Mouse (Mus musculus) cerebellum, adult 9-10 months (tissue): ENCODE data around the gene Gm37240.
A peak's percentile ranks its signal among the peaks of the same experiment; 100 is the strongest.

ENCODE experiments used
- DNase-seq: peaks from one replicate; pipeline ENCODE4 v3.0.0; 2022

Gene Gm37240

GRCm38 (mm10) chr3:84985121-84985625 is 902.1 kb downstream of the Gm37240 start:
- DNase-seq: no peak

- no peak for DNase-seq
Observed at GRCm38 (mm10) chr3:84982688-84983087, 904.6 kb downstream of the Gm37240 start.

DNA sequence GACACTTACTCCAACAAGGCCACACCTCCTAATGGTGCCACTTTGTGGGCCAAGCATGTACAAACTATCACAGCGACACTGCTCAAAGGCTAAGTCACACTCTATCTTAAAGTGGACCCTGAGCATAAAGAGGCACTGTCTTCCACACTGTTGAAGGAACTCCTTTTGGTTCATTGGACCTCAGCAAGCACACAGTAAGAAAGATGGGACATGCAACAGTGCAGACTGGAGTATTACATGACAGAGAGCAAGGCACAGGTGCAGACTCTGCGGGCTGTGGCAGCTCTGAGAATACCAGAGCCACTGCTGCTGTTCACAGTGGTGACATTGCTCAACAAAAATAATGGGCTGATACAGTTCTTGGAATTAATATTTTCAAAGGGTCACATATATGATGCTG is 907.2 kb downstream of the Gm37240 start:
- no peak for DNase-seq

DNA sequence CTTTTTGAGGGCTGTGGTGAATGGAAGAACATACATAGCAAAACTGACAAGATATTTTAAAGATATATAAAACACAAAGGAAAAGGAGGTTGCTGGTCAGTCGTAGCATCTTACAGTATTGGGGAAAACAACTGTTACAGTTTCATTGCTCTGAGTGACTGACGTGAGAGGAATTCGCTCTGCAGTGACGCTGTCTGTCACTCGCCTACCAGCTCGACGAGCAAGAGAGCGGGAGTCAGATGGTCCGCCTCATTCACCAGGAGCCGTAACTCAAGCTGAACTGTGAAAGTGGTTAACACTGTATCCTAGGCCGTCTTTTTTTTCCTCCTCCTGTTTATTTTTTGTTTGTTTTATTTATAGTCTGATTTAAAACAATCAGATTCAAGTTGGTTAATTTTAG is 908.6 kb downstream of the Gm37240 start:
- no peak for DNase-seq

- no peak for DNase-seq
Observed at GRCm38 (mm10) chr3:84974193-84974592, 913.1 kb downstream of the Gm37240 start.

DNA sequence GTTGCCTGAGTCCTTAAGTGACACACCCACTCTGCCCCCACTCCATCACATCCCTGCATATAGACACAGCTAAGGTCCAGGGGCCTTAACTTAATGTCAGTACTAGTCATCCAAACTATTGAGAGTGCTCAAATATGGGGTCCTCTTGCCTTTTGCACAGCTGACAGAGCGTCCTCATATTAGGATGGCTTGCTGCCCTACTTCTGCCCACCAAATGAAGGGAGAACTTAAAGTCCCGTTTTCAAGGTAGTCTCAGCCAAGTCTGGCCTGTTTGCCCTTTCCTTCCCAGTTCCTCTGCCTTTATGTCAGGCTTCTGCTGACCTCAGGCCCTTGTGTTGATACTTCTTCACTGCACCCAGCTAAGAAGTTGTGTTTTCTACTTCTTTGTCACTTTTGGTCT is 914.4 kb downstream of the Gm37240 start:
- no peak for DNase-seq

- DNase-seq: no peak
Observed at GRCm38 (mm10) chr3:84971561-84971960, 915.8 kb downstream of the Gm37240 start.

- DNase-seq: no peak
Observed at GRCm38 (mm10) chr3:84967364-84967763, 920.0 kb downstream of the Gm37240 start.

- no peak for DNase-seq
Observed at GRCm38 (mm10) chr3:84965156-84965555, 922.2 kb downstream of the Gm37240 start.

DNA sequence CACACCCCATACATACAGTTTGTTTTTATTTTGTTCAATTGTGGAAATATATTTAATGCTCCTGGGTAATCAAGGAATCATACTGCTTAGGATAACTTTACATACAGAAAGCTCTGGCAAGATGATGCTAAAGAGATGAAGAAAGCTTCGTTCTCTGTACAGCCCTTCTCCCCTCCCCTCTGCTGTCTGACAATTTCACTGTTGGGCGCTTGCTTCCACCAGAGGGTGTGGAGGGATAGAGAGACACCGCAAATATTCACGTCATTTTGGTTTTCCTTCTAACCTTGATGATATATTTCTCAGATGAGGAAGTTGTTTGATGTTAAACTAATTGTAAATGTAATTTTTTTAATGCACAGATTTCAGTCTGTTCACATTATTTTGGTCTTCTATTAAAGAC is 931.5 kb downstream of the Gm37240 start:
- peak; percentile 61 for DNase-seq

DNA sequence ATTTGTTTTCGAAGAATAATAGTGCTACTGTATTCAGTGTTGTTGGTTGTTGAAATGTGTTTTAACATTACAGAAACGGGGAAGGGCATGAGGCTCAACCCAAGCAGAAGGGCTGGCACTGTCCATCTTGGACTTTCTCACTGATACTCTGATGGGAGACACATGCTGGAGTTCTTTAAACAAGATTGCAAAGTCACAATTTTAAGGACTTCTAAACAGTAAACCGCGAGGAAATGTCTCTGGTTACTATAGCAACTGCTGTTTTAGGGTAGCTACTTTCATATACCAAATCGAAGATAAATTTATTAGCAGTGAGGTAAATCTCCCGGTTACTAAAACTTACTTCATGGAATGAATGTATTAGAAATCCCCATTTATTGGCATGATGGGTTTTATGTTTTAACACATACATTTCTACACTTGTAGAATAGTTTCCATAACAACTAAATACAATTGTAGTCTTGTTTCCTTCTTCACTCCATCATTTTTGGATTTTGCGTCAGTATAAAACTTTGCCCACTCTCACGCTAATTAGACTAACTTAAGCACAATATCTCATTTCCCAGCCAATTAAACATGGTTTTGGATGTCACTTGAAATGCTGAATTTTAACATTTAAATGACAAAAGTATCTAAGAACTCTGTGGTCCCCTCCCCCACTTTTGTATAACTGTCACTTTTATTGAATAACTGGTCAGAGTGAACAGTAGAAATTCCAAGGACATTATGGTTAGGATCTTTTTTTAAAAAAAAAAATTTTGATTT is 932.1 kb downstream of the Gm37240 start:
- DNase-seq: no peak

DNA sequence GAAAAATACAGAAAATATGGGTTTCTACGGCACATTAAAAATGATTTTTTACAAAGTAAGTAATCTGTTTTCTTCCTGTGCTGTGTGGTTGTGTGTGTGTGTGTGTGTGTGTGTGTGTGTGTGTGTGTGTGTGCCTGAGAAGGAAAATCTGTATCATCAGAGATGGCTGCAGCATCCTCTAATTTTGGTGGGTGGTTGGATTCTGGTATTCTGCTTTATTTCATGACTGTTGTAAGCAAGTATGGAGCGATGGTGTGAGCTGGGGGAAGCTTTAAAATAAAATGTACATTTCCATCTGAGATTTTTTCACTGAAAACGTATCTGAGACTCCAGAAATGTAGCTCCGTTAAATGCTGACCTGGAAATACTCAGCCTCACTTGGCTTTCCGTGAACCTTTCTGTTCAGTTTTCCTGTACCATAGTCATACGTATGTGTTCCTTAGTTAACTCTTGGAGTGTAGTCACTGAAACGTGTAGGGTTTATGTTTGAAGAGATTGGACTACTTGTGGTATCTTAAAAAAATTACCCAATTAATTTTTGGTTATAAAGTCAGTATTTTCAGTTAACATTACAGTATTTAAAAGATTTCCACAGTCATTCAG is 934.6 kb downstream of the Gm37240 start:
- peak; percentile 60 for DNase-seq

- peak; percentile 92 for DNase-seq
Observed at GRCm38 (mm10) chr3:84952135-84952534, 935.2 kb downstream of the Gm37240 start.

- no peak for DNase-seq
Observed at GRCm38 (mm10) chr3:84951698-84952097, 935.6 kb downstream of the Gm37240 start.

GRCm38 (mm10) chr3:84949387-84949786 is 937.9 kb downstream of the Gm37240 start:
- DNase-seq: no peak

DNA sequence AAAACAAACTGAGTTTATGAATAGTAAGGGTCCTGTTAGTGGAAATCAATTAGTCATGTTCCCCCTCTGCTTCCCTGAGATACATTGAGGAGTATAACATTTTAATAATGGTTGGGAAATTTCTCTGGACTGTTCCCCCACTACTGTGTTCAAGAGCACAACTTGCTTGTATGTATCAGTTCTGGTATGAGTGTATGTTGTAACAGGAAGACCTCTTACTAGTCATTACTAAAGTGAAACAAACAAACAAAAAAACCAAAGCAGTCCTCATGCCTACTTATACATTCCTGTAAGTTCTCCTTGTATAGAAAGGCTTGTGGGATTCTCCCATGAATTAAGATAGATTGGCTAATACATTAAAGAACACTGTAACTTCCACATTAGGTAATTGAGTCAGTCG is 940.9 kb downstream of the Gm37240 start:
- no peak for DNase-seq

GRCm38 (mm10) chr3:84944933-84945332 is 942.4 kb downstream of the Gm37240 start:
- no peak for DNase-seq

DNA sequence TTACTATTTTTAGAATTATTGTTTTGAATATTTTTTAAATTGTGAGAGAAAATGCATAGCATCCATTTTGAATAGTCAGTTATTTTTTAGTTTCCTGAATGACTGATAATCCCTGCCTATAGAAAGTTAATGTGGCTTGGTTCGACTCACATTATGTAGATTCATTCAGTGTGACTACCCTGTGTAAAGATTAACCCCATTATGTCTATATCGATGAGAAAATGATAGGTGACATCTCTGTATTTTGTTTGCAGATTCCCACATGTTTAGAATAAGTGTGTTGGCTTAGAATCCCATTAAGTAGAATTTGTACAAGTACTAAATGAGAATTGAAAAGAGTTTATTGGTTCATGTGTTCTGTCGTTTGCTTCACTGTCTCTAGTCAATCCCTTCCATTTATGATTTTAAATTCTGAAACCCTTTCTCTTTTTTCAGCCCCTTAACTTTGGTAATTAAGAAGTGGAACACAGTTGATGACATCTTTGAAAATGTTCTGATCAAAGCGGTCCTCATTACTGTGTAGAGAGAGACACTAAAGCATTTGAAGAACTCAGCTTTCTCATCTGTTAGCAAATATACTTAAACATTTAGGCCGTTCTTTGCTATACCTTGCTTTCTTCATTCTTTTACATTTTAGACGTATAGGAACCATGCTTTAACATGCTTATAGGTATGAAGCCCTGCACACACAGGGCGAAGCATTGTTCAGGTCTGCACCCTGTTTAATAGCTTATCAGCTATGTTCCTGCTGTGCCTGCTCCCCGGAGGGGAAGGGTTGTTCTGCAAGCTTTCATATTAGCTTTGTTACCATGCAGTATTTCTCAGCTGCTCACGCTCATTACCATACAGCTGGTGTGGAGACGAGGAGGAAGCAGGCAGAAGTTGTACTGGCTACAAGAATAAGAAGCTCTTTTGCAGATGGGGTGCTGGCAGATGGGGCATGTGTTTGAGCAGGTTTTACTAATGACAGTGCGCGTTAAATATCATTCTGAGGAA is 949.7 kb downstream of the Gm37240 start:
- DNase-seq: no peak

- no peak for DNase-seq
Observed at GRCm38 (mm10) chr3:84936956-84937355, 950.4 kb downstream of the Gm37240 start.

DNA sequence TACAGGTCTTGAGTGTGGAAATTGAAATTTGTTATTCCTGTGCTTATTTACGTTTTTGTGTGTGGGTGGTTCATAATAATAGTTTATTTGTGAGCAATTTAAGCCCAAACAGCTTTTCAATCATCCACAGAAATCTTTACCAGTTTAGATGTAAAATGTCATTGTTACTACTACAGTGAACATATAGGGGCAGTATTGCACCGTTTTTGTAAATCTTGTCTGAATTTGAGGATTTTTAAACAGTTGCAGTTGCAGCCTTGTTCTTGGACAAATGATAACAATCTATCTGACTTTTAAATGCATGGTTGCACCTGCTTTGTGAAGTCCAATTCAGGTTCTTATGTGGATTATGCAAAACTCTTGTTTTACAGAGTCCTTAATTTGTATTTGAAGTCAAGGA is 951.1 kb downstream of the Gm37240 start:
- DNase-seq: peak; percentile 62

DNA sequence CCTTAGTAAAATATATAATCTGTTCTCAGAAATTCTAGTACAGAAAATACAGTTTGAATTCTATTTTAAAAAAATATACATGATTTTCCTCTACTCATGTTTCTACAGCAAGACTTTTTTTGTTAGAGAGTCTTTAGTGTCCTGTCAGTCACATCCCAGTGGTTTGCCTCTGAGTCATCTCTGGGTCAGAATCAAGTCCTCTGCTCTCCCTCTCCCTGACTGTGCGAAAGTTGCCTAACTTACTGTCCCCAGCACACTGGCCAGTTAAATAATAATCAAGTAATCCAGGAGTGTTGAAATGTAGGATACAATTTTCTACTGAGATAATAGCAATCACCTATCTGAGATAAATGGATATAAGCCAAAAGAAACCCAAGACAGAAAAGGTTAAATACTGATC is 951.6 kb downstream of the Gm37240 start:
- DNase-seq: no peak

DNA sequence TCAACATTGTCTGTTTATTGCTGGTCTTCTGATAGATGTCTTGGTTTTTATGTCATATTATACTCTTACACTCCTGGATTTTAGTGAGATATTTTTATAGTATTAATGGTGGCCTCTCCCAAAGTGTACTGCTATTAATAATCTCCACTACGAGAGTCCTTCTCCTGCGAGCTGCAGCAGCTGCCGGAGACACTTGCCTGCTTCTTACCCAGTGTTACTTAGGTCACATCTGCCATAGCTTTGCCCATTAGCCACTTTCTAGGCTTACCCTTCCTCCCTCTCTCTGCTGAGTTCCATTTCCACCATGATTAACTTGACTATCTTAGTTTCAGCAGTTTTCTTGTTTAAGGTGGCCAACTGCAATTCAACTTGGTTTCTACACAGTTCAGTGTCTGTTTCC is 956.6 kb downstream of the Gm37240 start:
- no peak for DNase-seq

DNA sequence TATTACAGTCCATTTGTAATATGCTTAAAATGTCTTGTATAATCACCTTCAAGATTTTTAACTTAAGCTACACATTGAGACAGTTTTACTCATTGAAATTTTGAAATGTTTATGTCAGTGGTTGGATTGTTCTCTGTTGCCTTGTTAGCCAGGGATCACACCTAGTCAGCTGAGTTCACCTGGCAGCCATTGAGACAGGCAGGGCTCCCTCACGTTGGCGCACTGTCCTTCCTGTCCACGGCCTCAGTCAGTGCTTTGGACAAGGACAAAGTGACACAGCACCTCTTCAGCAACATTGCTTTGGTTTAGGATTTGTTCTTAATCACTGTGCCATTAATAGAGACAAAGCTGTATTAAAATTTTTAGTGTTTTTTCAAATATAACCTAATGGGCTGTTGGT is 958.1 kb downstream of the Gm37240 start:
- no peak for DNase-seq
